Mouse (Mus musculus): ENCODE data around the gene Acot7.

Gene Acot7

GRCm38 (mm10) chr4:152177537-152178343 is at the start of gene Acot7:
Gene Acot7, plus strand, starts transcription at chr4:152178134.
- DNase-seq (ENCODE audit: low spot score) = peak; percentile 89

GRCm38 (mm10) chr4:152128784-152129183 is 49.1 kb upstream of the Acot7 start:
- DNase-seq (ENCODE audit: low spot score) = no peak

DNA sequence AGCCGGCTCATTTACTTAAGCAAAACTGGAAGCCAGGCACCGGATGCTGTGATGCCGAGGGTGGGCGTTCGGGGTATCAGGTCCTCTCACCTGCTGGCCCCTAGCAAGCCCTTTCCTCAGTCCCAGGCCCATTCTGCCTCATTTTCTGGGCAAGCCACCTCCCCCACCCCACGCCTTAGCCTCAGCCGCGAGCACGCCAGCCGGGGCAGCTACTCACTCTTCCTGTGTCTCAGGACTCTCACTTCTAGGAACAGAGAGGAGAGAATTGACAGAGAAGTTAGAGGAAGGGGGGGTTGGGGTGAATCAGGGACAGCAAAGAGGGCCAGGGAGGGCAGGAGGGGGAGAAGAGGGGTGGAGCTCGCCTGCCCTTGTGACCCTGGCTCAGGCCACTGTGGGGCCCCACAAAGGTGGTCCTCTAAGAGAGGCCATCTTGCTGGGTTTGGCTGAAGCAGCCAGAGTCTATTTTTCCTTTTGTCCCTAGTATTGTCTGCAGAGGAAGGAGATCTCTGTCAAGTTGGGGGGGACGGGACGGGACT is 48.5 kb upstream of the Acot7 start:
- no peak for DNase-seq (ENCODE audit: low spot score)

DNA sequence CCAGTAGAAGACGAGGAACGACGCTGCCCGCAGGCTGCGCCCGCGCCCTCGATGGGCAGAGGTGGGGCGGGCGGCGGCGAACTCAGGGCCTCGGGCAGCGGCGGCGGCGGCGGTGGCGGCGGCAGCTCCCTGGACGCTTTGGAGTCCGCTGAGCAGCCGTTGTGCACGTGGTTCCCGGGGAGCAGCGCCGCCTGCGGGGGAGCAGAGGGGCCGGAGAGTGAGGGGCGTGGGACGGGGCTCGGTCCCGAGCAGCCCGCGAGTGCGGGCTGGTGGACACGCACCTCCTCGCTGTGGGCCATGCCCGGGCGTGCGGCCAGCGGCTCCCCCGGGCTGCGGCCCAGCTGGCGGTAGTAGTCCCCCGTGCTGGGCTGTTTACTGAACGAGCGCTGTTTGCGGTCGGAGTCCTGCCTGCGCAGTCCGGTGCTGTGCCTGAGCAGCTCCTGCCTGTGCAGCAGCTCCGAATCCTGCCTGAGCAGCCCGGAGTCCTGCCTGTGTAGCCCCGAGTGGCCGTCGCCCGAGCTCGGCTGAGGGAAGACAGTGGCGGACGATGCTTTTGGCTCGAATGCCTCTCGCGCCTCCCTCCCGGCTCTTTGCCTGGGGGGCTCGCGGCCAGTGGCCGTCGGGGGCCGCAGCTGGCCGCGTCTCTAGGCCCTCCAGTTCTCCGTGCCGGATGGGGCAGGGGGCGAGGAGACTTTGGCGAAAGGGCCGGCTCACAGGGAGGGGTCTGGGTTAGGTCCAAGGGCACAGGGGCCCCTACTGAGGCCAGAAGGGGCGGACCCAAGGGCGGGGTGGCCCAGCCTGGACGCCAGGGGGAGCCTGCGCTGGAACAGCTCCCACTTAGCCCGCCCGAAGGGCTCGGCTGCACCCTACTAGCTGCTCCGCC is 46.9 kb upstream of the Acot7 start:
- DNase-seq (ENCODE audit: low spot score) = peak; percentile 48

DNA sequence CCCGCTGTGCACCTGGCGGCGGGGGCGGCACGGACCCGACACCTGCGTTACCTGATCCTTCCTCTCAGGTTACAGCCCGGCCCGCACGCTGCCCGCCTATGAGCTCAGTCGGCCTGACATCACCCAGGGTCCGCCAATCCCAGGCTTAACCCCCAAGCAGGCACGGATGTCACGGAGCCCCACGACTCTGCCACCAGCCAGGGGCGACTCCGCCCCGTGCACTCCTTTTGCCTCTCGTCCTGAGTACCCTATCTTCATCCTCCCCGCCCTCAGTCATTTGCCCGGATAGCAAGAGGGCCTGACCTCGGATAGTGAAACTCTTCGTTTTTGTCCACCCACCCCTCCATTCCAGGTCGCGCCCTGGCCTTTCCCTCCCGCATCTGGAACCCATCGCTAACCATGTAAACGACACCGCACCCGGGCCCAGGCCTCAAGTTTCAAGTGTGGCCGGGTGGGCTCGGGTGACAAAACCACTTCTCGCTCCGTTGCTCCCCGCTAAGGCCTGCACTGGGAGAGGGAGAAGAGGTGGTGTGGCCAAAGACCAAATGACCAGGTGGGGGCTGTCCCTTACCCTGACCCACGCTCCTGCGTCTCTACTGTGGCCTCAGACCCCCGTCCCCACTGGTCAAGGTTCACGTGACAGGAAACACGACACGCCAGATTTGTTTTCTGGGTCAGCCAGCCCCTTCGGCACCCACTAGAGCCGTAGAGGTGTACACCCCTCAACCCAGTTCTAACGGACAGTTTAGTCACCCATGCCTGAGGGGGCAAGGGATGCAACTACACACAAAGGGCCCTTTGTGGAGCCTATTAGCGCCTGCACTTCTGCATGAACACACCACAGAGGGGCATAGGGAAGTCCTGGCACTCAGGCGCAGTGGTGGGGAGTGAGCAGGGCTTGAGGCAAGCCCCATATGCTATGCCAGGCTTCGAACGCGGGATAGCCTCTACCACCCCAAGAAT is 45.8 kb upstream of the Acot7 start:
- DNase-seq (ENCODE audit: low spot score) = no peak

DNA sequence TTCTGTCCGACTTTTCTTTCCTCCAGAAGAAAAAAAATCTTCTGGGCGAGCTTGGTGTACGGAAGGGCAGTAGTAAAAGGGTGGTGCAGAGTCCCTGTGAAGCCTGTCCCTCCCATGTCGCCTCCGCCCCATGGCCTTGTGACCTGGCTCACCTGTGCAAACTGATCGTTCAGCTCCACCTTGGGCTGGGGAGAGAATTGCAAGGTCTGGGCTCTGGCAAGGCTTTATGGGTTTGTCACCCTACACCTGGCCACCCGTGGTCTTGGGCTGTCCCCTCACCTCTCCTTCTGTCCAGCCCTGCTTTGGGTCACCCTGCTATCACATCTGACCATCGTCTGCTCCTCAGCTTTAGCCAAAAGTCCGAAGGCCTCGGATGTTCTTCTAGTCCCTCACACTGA is 45.2 kb upstream of the Acot7 start:
- no peak for DNase-seq (ENCODE audit: low spot score)

DNA sequence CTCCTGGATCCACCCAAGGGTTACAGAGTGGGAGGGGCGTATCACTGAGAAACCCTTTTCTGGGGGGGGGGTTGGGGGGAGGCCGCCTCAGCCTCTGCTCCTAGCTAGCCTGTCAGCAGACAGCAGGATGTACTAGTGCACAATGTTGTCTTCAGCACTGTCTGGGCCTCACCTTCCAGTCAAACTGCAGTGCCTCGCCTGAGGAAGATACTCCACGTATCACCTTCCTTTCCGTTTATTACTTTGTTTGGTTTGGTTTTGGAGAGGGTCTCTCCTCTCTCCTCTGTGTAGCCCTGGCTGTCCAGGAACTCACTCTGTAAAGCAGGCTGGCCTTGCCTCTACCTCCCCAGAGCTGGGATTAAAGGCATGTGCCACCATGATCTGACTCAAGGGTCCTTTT is 44.7 kb upstream of the Acot7 start:
- DNase-seq (ENCODE audit: low spot score) = no peak

DNA sequence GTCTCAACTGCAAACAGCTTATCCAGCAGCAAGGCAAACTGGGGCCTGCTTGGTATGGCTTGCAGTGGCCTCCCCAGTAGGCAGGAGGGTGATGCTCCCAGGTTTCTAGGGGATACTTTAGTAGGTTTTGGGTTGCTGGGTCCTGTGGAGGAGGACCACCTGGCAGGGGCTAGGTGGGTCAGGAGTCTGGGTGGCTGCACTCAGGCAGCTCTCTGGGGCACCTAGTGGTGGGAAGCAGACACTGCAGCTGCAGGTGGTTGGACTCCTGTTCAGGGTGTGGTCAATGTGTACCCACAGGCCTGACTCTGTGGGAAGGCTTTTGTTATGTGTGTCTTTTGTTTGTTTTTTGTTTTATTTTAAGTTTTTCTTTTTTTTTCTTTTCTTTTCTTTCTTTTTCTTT is 43.4 kb upstream of the Acot7 start:
- DNase-seq (ENCODE audit: low spot score) = peak; percentile 51

- no peak for DNase-seq (ENCODE audit: low spot score)
Observed at GRCm38 (mm10) chr4:152135363-152135762, 42.6 kb upstream of the Acot7 start.

- no peak for DNase-seq (ENCODE audit: low spot score)
Observed at GRCm38 (mm10) chr4:152136112-152136875, 41.6 kb upstream of the Acot7 start.

- DNase-seq (ENCODE audit: low spot score) = no peak
Observed at GRCm38 (mm10) chr4:152136876-152137250, 41.1 kb upstream of the Acot7 start.

- peak; percentile 92 for DNase-seq (ENCODE audit: low spot score)
Observed at GRCm38 (mm10) chr4:152138497-152139260, 39.3 kb upstream of the Acot7 start.

DNA sequence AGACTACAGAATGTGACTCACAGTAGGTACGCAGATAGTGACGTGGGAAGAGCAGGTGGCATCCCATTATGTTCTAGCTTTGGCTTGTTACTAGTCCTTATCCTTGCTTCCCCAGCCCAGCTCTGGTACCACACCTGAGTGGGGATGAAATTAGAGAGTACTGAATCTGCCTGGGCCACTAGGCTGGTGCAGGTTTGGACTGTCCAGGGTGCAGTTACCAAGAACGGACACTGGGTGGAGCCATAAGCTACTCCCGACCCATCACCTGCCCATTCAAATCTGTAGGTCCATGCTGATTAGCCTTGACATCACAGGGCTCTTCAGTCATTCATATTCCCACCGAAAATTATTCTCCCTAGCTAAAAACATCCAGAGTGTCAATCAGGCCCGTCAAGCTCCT is 37.5 kb upstream of the Acot7 start:
- DNase-seq (ENCODE audit: low spot score) = no peak

DNA sequence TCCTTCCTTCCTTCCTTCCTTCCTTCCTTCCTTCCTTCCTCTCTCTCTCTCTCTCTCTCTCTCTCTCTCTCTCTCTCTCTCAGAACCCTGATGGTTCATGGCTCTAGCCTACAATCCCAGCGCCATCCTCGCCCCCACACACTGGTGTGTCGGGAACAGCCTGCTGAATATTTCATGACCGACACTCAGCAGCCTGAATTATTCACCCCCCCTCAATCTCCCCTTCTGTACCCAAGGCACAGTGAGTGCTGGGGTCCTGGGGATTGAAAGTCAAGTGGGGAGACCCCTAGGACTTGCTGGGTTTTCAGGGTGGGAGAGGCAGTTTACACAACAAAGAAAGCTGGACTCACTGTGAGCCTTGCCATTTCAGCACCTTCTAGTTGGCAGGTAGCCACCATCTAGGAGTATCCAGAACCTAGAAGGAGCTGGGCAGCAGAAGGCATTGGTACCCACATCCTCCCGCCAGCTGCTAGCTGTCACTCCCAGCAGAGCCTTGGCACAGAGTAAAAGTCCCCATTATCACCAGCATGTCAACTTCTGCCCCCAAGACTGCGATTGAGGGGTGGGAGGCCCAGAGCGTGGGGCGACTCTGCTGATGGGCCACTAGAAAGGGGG is 36.3 kb upstream of the Acot7 start:
- DNase-seq (ENCODE audit: low spot score) = no peak

DNA sequence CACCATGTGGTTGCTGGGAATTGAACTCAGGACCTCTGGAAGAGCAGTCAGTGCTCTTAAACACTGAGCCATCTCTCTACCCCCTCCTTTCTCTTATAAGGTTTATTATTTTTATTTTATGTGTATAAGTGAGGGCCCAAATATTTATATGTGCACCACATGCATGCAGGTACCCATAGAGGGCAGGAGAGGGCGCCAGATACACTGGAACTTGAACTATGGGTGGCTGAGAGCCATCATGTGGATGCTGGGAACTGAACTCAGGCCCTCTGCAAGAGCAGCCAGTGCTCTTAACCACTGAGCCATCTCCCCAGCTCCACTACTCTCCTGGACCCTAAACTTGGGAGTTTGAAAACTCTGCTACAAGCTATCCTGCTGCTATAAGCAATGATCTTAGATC is 34.3 kb upstream of the Acot7 start:
- DNase-seq (ENCODE audit: low spot score) = no peak

DNA sequence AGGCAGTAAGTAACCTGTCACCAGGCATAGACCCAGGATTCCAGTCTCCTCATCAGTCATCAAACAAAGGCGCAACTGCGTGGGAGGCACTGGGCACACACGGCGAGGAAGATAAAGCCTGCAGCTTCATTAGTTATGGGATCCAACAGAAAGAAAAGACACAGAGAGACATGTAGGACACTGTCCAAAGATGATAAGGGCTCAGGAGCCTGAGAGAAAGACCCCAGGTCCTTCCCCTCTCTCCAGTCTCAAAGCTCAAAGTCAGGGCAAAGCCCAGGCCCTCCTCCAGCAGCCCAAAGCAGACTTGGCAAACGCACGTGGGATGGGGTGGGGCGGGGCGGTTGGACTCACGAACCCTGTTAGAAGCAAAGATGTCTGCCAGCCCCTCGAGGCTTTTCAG is 32.5 kb upstream of the Acot7 start:
- DNase-seq (ENCODE audit: low spot score) = no peak

GRCm38 (mm10) chr4:152146033-152146827 is 31.7 kb upstream of the Acot7 start:
- no peak for DNase-seq (ENCODE audit: low spot score)

GRCm38 (mm10) chr4:152150546-152150945 is 27.4 kb upstream of the Acot7 start:
- no peak for DNase-seq (ENCODE audit: low spot score)

GRCm38 (mm10) chr4:152151451-152151965 is 26.4 kb upstream of the Acot7 start:
- DNase-seq (ENCODE audit: low spot score) = no peak

All from urinary bladder, postnatal 25 days (tissue).